Mouse (Mus musculus) liver, adult 2 months (tissue): Measurements from ENCODE around the gene Cad. TPM values are rescaled to one million over a fixed set of nuclear protein-coding genes. Genes with fewer than 3 reads are reported as not detected.

Source experiments
- DNase-seq: peaks from one replicate; pipeline ENCODE4 v3.0.0-alpha.2; 2011; ENCODE audit warnings: low read depth, low spot score; ENCODE audit errors: extremely low read depth
- H3K27ac ChIP-seq: fragments of 200-500 bp; replicated peaks from 2 replicates; pipeline ENCODE4 v1.5.1; 2012; ENCODE audit warnings: low read depth, mild to moderate bottlenecking, control low read depth, inconsistent platforms, low read length; ENCODE audit not compliant: insufficient read depth
- H3K27me3 ChIP-seq: fragments of 200-500 bp; 2 replicates; pipeline ENCODE4 v1.6.1; 2012; ENCODE audit warnings: mild to moderate bottlenecking, moderate library complexity, low read length, inconsistent platforms; ENCODE audit not compliant: control insufficient read depth, insufficient read depth
- H3K36me3 ChIP-seq: fragments of 200-500 bp; 2 replicates; pipeline ENCODE4 v1.6.1; 2012; ENCODE audit warnings: low read length, inconsistent platforms; ENCODE audit not compliant: control insufficient read depth, insufficient read depth
- H3K4me1 ChIP-seq: fragments of 200-500 bp; 2 replicates; pipeline ENCODE4 v1.6.1; 2011; ENCODE audit warnings: low read length; ENCODE audit not compliant: control insufficient read depth, insufficient read depth
- H3K4me3 ChIP-seq: fragments of 200-500 bp; 2 replicates; pipeline ENCODE4 v1.5.1; 2011; ENCODE audit warnings: low read depth, mild to moderate bottlenecking, control low read depth, low read length, moderate library complexity; ENCODE audit not compliant: insufficient read depth
- H3K79me2 ChIP-seq: fragments of 200-500 bp; 2 replicates; pipeline ENCODE4 v1.6.1; 2012; ENCODE audit warnings: inconsistent platforms, mild to moderate bottlenecking, low read length, moderate library complexity; ENCODE audit not compliant: control insufficient read depth, insufficient read depth
- H3K9ac ChIP-seq: fragments of 200-500 bp; 2 replicates; pipeline ENCODE4 v1.6.1; 2012; ENCODE audit warnings: low read depth, mild to moderate bottlenecking, control low read depth, inconsistent platforms, low read length
- CTCF ChIP-seq: fragments of 200-500 bp; IDR thresholded peaks from 2 replicates; pipeline ENCODE4 v1.5.1; 2011; ENCODE audit warnings: low read depth, low read length, control low read depth
- POLR2A ChIP-seq: fragments of 200-500 bp; IDR thresholded peaks from 2 replicates; pipeline ENCODE4 v1.6.1; 2011; ENCODE audit warnings: low read length, control low read depth; ENCODE audit not compliant: insufficient read depth; ENCODE audit errors: extremely low read depth
- WGBS: fragments of 180-500 bp; shearing (Covaris S2); methylation state at CpG from one replicate; pipeline ENCODE4 v1.1.7; 2018; 5-methylcytosine and 5-hydroxymethylcytosine counted together
- polyA plus RNA-seq: library from polyadenylated mRNA; depleted of rRNA; stranded (reverse); fragments of >200 nt; gene quantifications from 2 replicates; pipeline ENCODE4 v1.2.3, GENCODE M21; 2012; rRNA removed
- total RNA-seq: library from RNA; depleted of rRNA; stranded (reverse); fragments of >200 nt; gene quantifications from 2 replicates; pipeline ENCODE4 v1.2.3, GENCODE M21; 2014; rRNA removed

The Cad gene
- total and polyA plus RNA-seq, 2 experiments: 10.7 to 12.7 TPM

DNA sequence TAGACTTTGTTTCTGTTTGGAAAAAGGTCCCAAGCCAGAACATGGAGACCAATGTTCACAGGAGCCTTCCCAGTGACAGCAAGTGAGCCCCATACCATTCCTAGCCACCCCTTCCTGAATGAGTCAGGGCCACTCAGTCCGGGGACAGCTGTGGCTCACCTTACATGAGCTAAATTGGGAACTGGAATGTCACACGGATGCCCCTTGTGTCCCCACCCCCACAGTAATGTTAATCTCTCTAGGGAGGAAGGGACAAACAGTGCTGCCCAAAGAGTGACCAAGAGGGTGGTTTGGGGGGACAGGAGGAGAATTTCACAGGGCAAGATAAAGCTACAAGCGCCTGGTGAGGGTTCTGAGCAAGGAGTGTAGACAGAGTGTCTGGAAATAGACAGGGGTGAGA lies 61.8 kb downstream of the Cad start, which contains the start of gene Trim54:
Trim54 (plus strand) TSS at position 359 of the 400 bp plus-strand sequence.
- Histone ChIP-seq H3K36me3 (no peaks in the 10 kb centered on the region), H3K27me3 (peaks cover 3% of the 10 kb centered on the region; the same call in 1 of the 2 replicates), H3K4me1 (no peaks in the 10 kb centered on the region), H3K79me2 (no peaks in the 10 kb centered on the region), H3K9ac (no peak within 1 kb of the TSS), H3K27ac (no peak within 1 kb of the TSS), H3K4me3 (no peak within 1 kb of the TSS)
- DNase-seq: no peak
- no peak for TF ChIP-seq CTCF
- no peak for TF ChIP-seq POLR2A
- WGBS: 33% methylated on average over 3 of the region's 3 CpGs

DNA sequence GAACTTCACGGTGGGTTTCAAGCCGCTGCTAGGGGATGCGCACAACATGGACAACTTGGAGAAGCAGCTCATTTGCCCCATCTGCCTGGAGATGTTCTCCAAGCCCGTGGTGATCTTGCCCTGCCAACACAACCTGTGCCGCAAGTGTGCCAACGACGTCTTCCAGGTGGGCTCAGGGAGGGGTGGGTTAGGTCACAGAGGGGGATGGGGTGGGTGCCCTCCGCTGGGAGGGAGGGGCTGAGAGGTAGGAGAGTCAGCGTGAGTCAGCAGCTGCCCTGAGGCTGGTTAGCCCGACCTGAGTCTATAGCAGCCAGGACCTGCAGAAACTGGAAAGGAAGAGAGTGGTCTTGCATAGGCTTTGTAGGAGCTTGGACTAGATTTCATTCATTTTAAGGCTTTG lies 62.3 kb downstream of the Cad start:
- Histone ChIP-seq H3K36me3 (no peaks in the 10 kb centered on the region), H3K79me2 (no peaks in the 10 kb centered on the region), H3K9ac (no peak overlapping the region), H3K4me3 (no peak overlapping the region), H3K27me3 (peaks cover 3% of the 10 kb centered on the region; the same call in 1 of the 2 replicates), H3K27ac (no peak overlapping the region), H3K4me1 (no peaks in the 10 kb centered on the region)
- TF ChIP-seq POLR2A (no peak), CTCF (no peak)
- WGBS: 26% methylated on average over 10 of the region's 10 CpGs
- no peak for DNase-seq

DNA sequence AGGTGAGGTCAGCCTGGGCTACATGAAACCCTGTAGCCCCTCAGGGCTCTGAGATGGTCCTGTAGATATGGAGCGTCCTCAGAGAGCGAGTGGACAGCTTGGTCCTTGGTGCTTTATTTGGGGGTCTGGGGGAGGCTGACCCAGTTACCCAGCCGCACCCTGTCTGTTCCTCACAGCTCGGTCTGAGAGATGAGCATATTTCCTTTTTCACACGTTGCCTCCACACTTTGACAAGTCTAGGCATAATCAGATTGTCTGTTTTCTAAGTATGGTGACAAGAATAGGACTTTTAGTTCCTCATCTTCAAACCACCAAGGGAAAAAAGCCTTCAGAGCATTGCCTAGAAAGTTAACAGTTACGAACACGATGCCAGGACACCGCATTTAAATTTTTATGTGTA lies 66.5 kb downstream of the Cad start:
- DNase-seq: no peak
- TF ChIP-seq POLR2A (no peak), CTCF (no peak)
- Histone ChIP-seq H3K9ac (no peak overlapping the region), H3K27ac (no peak overlapping the region), H3K4me3 (no peak overlapping the region), H3K27me3 (peaks cover 3% of the 10 kb centered on the region; the same call in 1 of the 2 replicates), H3K79me2 (no peaks in the 10 kb centered on the region), H3K36me3 (no peaks in the 10 kb centered on the region), H3K4me1 (no peaks in the 10 kb centered on the region)
- WGBS: 83% methylated on average over 8 of the region's 8 CpGs

DNA sequence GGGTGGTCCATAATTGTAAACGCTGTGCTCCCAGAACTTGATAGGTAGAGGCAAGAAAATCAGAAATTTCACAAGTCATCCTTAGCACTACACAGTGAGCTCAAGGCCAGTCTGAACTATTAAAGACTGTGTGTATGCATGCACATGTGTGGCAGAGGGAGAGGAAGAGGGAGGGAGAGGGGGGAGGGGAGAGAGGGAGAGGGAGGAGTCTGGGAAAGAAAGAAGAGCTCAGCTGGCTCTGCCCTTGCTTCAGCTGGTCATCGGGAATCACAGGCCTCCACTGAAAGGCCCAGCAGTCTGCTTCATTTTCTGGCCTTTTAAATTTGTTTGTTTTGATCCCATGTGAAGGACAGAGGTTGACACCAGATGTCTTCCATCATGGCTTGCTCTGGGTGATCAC lies 68.9 kb downstream of the Cad start:
- DNase-seq: no peak
- TF ChIP-seq POLR2A (no peak), CTCF (no peak)
- H3K4me3 ChIP-seq: no peak overlapping the region
- no peaks in the 10 kb centered on the region for H3K4me1 ChIP-seq
- H3K9ac ChIP-seq: no peak overlapping the region
- no peaks in the 10 kb centered on the region for H3K36me3 ChIP-seq
- no peak overlapping the region for H3K27ac ChIP-seq
- WGBS: 61% methylated on average over 2 of the region's 2 CpGs
- H3K79me2 ChIP-seq: no peaks in the 10 kb centered on the region
- H3K27me3 ChIP-seq: no peaks in the 10 kb centered on the region

DNA sequence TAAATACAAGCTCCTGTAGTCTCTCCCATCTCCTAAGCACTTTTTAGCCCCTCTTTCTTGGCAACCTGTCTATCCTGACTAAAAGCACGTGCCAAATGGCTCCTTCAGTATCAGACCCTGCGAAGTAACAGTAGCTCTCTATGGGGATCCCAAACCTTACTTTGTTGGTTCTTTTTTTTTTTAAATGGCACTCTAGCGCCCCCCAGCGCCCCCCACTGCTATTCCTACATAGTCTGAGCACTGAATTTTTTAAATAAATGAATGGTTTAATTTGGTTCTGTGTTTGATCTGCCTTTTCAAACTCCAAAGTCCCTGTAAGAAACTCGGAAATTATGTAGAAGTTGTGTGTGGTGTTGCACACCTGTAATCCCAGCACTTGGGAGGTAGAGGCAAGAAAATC lies 71.5 kb downstream of the Cad start:
- Histone ChIP-seq H3K9ac (no peak overlapping the region), H3K4me3 (no peak overlapping the region), H3K36me3 (no peaks in the 10 kb centered on the region), H3K4me1 (no peaks in the 10 kb centered on the region), H3K79me2 (no peaks in the 10 kb centered on the region), H3K27ac (no peak overlapping the region), H3K27me3 (no peaks in the 10 kb centered on the region; the same call in 1 of the 2 replicates)
- TF ChIP-seq CTCF: no peak
- no peak for TF ChIP-seq POLR2A
- 34% methylated on average over 5 of the region's 5 CpGs for WGBS
- no peak for DNase-seq

Other genes with a start within 250 kb of the Cad start
- 5.7 and 9.1 TPM in 2 replicates for gene Mapre3, start 240.1 kb upstream of the Cad start, total RNA-seq
- gene Mapre3, start 240.1 kb upstream of the Cad start, polyA plus RNA-seq: 33.1 and 48.5 TPM in 2 replicates
- gene Tmem214, start 186.8 kb upstream of the Cad start, total RNA-seq: 27.9 and 35.1 TPM in 2 replicates
- 62.4 and 89.2 TPM in 2 replicates for gene Tmem214, start 186.8 kb upstream of the Cad start, polyA plus RNA-seq
- 2.7 and 4.6 TPM in 2 replicates for gene Agbl5, start 166.1 kb upstream of the Cad start, total RNA-seq
- 4.3 and 7.5 TPM in 2 replicates for gene Agbl5, start 166.1 kb upstream of the Cad start, polyA plus RNA-seq
- gene Ost4, start 147.0 kb upstream of the Cad start, total RNA-seq: 76.2 and 88.6 TPM in 2 replicates
- 167 and 196 TPM in 2 replicates for gene Ost4, start 147.0 kb upstream of the Cad start, polyA plus RNA-seq
- 17.6 and 17.8 TPM in 2 replicates for gene Emilin1, start 141.4 kb upstream of the Cad start, total RNA-seq
- 27.8 and 31.5 TPM in 2 replicates for gene Emilin1, start 141.4 kb upstream of the Cad start, polyA plus RNA-seq
- gene Khk, start 133.3 kb upstream of the Cad start, total RNA-seq: 288 and 405 TPM in 2 replicates
- gene Khk, start 133.3 kb upstream of the Cad start, polyA plus RNA-seq: 650 and 735 TPM in 2 replicates
- 0.60 and 0.74 TPM in 2 replicates for gene Cgref1, start 109.2 kb upstream of the Cad start, total RNA-seq
- 0.28 and 0.34 TPM in 2 replicates for gene Cgref1, start 109.2 kb upstream of the Cad start, polyA plus RNA-seq
- gene Preb, start 94.4 kb upstream of the Cad start, total RNA-seq: 62.0 and 91.0 TPM in 2 replicates
- gene Preb, start 94.4 kb upstream of the Cad start, polyA plus RNA-seq: 279 and 433 TPM in 2 replicates
- gene Tcf23, start 86.1 kb upstream of the Cad start, total RNA-seq: under 0.01 and 0.07 TPM in 2 replicates
- 0.06 TPM in 1 of 2 replicates, not detected in the other for gene Tcf23, start 86.1 kb upstream of the Cad start, polyA plus RNA-seq
- 172 and 185 TPM in 2 replicates for gene Atraid, start 6.5 kb upstream of the Cad start, total RNA-seq
- 160 TPM in 2 replicates for gene Atraid, start 6.5 kb upstream of the Cad start, polyA plus RNA-seq
- gene Slc5a6, start 5.9 kb upstream of the Cad start, total RNA-seq: 6.1 and 6.7 TPM in 2 replicates
- 15.5 and 16.2 TPM in 2 replicates for gene Slc5a6, start 5.9 kb upstream of the Cad start, polyA plus RNA-seq
- gene Dnajc5g, start 51.5 kb downstream of the Cad start, total RNA-seq: not detected in 2 replicates
- gene Dnajc5g, start 51.5 kb downstream of the Cad start, polyA plus RNA-seq: not detected in 2 replicates
- gene Slc30a3, start 53.5 kb downstream of the Cad start, total RNA-seq: 0.37 and 0.60 TPM in 2 replicates
- gene Slc30a3, start 53.5 kb downstream of the Cad start, polyA plus RNA-seq: 0.37 and 0.97 TPM in 2 replicates
- 0.28 TPM in 1 of 2 replicates, not detected in the other for gene Trim54, start 61.9 kb downstream of the Cad start, total RNA-seq
- gene Trim54, start 61.9 kb downstream of the Cad start, polyA plus RNA-seq: not detected in 2 replicates
- gene Ucn, start 84.0 kb downstream of the Cad start, total RNA-seq: not detected in 2 replicates
- gene Ucn, start 84.0 kb downstream of the Cad start, polyA plus RNA-seq: not detected in 2 replicates
- gene Mpv17, start 99.5 kb downstream of the Cad start, total RNA-seq: 49.0 and 58.8 TPM in 2 replicates
- gene Mpv17, start 99.5 kb downstream of the Cad start, polyA plus RNA-seq: 88.8 and 92.3 TPM in 2 replicates
- gene Gm29609, start 125.1 kb downstream of the Cad start, total RNA-seq: 1.0 and 2.6 TPM in 2 replicates
- 2.3 and 2.8 TPM in 2 replicates for gene Gm29609, start 125.1 kb downstream of the Cad start, polyA plus RNA-seq
- 10.9 and 17.5 TPM in 2 replicates for gene Gtf3c2, start 125.4 kb downstream of the Cad start, total RNA-seq
- 21.0 and 33.0 TPM in 2 replicates for gene Gtf3c2, start 125.4 kb downstream of the Cad start, polyA plus RNA-seq
- 13.3 and 13.7 TPM in 2 replicates for gene Snx17, start 138.4 kb downstream of the Cad start, total RNA-seq
- gene Snx17, start 138.4 kb downstream of the Cad start, polyA plus RNA-seq: 19.1 and 22.5 TPM in 2 replicates
- 18.5 and 18.7 TPM in 2 replicates for gene Eif2b4, start 138.7 kb downstream of the Cad start, total RNA-seq
- gene Eif2b4, start 138.7 kb downstream of the Cad start, polyA plus RNA-seq: 47.2 and 51.0 TPM in 2 replicates
- gene Zfp513, start 147.5 kb downstream of the Cad start, total RNA-seq: 3.1 and 4.2 TPM in 2 replicates
- 17.6 and 27.6 TPM in 2 replicates for gene Zfp513, start 147.5 kb downstream of the Cad start, polyA plus RNA-seq
- 19.7 and 23.5 TPM in 2 replicates for gene Ppm1g, start 165.9 kb downstream of the Cad start, total RNA-seq
- 31.6 and 32.3 TPM in 2 replicates for gene Ppm1g, start 165.9 kb downstream of the Cad start, polyA plus RNA-seq
- gene Nrbp1, start 186.1 kb downstream of the Cad start, total RNA-seq: 43.8 and 51.5 TPM in 2 replicates
- gene Nrbp1, start 186.1 kb downstream of the Cad start, polyA plus RNA-seq: 97.8 and 112 TPM in 2 replicates
- not detected in 2 replicates for gene Gm9970, start 186.5 kb downstream of the Cad start, total RNA-seq
- gene Gm9970, start 186.5 kb downstream of the Cad start, polyA plus RNA-seq: not detected in 2 replicates
- gene Krtcap3, start 196.9 kb downstream of the Cad start, total RNA-seq: 1.7 and 2.1 TPM in 2 replicates
- 4.3 and 8.3 TPM in 2 replicates for gene Krtcap3, start 196.9 kb downstream of the Cad start, polyA plus RNA-seq
- 17.8 and 20.1 TPM in 2 replicates for gene Ift172, start 236.3 kb downstream of the Cad start, total RNA-seq
- gene Ift172, start 236.3 kb downstream of the Cad start, polyA plus RNA-seq: 11.0 and 11.7 TPM in 2 replicates
- gene Fndc4, start 241.3 kb downstream of the Cad start, total RNA-seq: 30.6 and 34.8 TPM in 2 replicates
- gene Fndc4, start 241.3 kb downstream of the Cad start, polyA plus RNA-seq: 90.7 and 97.7 TPM in 2 replicates
- gene Gckr, start 242.7 kb downstream of the Cad start, total RNA-seq: 113 and 114 TPM in 2 replicates
- 199 and 282 TPM in 2 replicates for gene Gckr, start 242.7 kb downstream of the Cad start, polyA plus RNA-seq